Mouse (Mus musculus) liver, adult (tissue): ENCODE results near the gene Olfr706.
"Not testable (repeated sequence)": the region's sequence is repeated elsewhere in the genome, so short reads cannot be mapped to it uniquely, and the experiment has no call there.

Experiments
- GATA4 ChIP-seq: IDR thresholded peaks from 2 replicates; pipeline ENCODE4 v1.6.1; 2014; ENCODE audit warnings: mild to moderate bottlenecking, low read length; ENCODE audit not compliant: insufficient replicate concordance

Olfr706 gene

DNA sequence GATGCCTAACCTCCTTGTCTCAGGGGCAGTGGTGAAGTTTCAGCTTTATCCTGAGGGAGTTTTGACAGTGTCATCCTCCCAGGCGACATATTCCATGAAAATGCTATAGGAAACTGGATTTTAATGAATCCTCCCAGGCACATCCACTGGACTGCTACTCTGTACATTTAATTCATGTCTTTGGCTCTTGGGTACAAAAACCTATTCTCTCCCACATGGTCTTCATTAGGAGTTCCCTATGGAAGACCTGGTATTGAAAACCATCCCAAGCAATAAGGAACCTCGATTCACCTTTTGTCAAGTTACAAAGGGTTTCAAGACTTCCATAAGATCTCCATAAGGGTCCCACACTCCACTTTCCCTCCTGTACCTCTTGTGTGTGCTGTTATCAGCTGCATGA lies at the start of gene Olfr706:
Olfr706 (minus strand) TSS at position 101 of the 400 bp plus-strand sequence.
- TF ChIP-seq GATA4 = no peak

DNA sequence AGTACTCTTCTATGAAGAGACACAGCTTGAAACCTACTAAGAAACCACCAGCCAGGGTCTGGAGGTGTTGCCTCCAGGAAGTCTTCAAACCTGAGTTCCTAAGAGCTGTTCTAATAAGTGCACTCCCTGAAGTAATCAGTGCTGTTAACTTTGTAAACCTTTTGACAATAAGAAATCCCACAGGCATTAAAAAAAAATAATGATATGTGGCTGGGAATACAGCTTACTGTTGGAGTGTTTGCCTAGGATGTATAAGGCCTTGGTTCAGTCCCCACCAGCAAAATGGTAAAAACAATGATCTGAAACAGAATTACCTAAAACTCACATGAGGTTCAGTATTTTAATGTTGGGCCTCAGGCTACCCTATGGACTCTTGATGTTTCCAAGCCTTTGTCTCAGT lies 44.2 kb upstream of the Olfr706 start, which contains the start of gene Olfr709-ps1:
Olfr709-ps1 (minus strand) TSS at position 101 of the 400 bp plus-strand sequence.
- no peak for TF ChIP-seq GATA4

DNA sequence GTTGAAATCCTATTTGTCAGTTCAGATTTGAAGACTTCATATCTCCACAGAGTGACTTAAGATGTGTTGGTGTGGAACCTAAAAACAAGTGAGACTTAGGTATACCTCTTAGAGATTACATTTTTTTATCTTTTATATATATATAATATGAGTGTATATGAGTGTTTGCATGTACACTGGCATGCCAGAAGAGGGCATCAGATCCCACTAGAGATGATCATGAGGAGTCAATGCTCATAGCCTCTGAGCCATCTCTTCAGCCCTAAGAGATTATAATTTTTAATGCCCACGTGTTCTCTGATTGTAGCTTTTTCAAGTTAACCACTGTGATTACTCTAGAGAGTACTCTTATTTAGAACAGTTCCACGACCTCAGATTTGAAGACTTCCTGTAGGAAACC lies 19.7 kb upstream of the Olfr706 start, which contains the start of gene Olfr1532-ps1:
Olfr1532-ps1 (plus strand) TSS at position 326 of the 400 bp plus-strand sequence.
- TF ChIP-seq GATA4 = no peak

DNA sequence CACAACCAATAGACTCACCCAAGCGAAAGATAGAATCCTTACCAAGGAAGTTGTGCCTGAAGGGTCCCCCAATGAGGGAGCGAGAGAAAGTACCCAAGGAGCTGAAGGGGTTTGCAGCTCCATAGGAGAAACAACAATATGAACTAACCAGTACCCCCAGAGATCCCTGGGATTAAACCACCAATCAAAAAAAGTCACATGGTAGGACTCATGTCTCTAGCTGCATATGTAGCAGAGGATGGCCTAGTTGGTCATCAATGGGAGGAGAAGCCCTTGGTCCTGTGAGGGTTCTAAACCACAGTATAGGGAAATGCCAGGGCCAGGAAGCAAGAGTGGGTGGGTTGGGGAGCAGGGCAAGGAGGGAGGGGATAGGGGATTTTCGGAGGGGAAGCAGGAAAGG lies 13.2 kb upstream of the Olfr706 start, which contains the start of gene Olfr707:
Olfr707 (minus strand) TSS at position 101 of the 400 bp plus-strand sequence.
- TF ChIP-seq GATA4 = not testable (repeated sequence)

DNA sequence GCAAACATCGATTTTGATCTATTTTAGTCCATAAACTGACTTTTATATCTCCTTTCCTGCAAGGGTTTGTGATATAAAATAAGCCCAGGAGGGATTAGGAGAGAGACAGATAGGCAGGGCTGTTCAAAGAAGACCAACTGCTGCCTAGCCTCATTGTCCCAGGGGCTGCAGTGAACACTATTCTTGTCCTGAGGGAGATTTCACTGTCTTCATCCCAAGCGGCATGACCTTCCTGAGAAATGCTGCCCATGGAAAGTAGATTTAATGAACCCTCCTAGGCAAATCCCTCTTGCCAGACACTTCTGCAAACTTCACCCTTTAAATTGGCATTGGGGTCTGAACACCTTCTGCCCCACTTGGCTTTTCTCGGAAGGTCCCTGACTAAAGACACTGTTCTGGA lies 11.2 kb downstream of the Olfr706 start, which contains the start of gene Olfr705:
Olfr705 (minus strand) TSS at position 101 of the 400 bp plus-strand sequence.
- TF ChIP-seq GATA4 = no peak

DNA sequence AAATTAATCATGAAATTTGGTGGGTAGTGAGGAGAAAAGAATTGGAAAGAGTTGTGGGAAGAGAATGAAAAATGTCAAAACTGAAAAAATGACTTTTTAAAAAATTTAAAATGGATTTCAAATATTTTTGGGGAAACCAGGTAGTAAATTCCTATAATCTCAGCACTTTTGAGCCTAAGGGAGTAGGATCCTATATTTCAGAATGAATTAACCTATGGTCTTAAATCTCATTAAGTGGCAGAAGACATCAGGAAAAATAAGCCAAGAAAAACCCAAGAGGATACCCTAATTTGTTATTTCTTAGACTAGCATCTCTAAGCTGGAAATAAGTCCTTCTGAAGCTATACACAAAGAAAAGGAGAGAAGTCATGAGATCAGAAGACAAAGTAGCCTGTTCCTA lies 25.1 kb downstream of the Olfr706 start, which contains the start of gene Olfr704:
Olfr704 (plus strand) TSS at position 301 of the 400 bp plus-strand sequence.
- no peak for TF ChIP-seq GATA4

DNA sequence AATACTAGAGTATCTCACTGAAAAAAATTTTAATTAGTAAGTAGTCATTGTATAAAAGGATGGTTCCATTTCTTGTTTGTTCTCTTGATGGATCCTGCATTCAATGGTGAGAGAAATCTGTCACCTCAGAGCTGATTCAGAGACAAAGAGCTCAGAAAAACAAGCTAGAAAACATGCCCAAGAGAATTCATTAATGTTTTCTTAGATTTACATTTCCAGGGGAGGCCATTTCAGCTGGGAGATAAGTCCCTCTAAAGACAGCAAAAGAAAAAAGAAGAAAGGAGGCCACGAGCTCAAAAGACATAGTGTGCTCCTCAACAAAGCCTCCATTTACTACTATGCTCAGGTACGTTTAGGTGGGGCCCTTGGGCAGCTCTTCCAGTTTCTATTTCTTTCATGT lies 44.9 kb downstream of the Olfr706 start, which contains the start of gene Olfr703:
Olfr703 (plus strand) TSS at position 301 of the 400 bp plus-strand sequence.
- TF ChIP-seq GATA4 = no peak

DNA sequence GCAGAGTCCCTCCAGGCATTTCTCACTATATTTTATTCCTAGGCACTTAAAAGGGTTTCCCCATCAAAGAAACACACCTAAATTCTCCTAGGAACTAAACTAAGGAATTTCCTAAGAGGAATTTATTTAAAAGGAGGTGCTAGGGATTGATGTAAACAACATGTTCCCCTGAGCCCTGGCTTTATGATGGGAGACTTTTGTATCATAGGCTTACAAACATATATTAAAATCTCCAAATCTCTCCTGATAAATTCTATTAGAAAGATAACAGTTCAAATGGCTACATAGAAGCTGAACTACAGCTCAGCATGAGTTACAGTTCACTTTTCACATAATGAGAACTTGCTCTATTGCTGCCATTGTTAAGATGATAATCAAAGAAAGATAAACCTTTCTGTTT lies 54.2 kb downstream of the Olfr706 start, which contains the start of gene Olfr702:
Olfr702 (minus strand) TSS at position 101 of the 400 bp plus-strand sequence.
- no peak for TF ChIP-seq GATA4
